Mouse (Mus musculus): ENCODE results near the gene Snx30. TPM values are rescaled to one million over a fixed set of nuclear protein-coding genes. Genes with fewer than 3 reads are reported as not detected.

Snx30 gene
- polyA plus RNA-seq, 1 experiment = 12.1 TPM

- Histone ChIP-seq H3K4me1 (peaks cover 99% of the 10 kb centered on the region), H3K27me3 (replicated peaks) (no peaks in the 10 kb centered on the region), H3K9me3 (no peaks in the 10 kb centered on the region), H3K36me3 (replicated peaks; ENCODE audit: low read length) (peaks cover 62% of the 10 kb centered on the region), H3K4me3 (replicated peaks) (peak overlapping the region; percentile 88)
- peak; percentile 87; the same call in 2 of the 3 replicates for TF ChIP-seq GATA1 (IDR thresholded peaks at IDR 0.05; ENCODE audit: borderline replicate concordance, low read length)
- TF ChIP-seq FLI1 (IDR thresholded peaks at IDR 0.05; ENCODE audit: low read length) = no peak
Observed at GRCm38 (mm10) chr4:59844460-59845244, 39.0 kb downstream of the Snx30 start.

DNA sequence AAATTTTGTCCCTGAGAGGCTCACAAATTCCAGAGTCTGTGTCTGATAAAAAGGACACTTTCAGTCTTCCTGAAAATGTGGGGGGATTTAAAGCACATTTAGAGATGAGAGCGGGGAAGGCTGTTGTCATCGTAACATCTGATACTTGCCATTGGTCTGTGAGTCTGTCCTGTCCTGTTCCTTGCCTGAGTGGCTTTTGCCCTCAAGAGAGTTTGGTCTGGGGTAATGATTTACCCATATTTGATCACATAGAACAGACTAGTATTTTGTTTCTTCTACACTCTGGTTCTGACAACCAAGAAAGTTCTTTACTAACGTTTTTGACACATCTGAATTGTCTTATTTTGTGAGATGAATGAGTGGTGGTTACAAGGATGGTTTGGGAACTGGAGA is 39.6 kb downstream of the Snx30 start:
- no peak for TF ChIP-seq GATA1 (IDR thresholded peaks at IDR 0.05; ENCODE audit: borderline replicate concordance, low read length)
- no peak for TF ChIP-seq FLI1 (IDR thresholded peaks at IDR 0.05; ENCODE audit: low read length)
- Histone ChIP-seq H3K9me3 (no peaks in the 10 kb centered on the region), H3K4me1 (peaks cover 100% of the 10 kb centered on the region), H3K4me3 (replicated peaks) (peak overlapping the region; percentile 88), H3K27me3 (replicated peaks) (no peaks in the 10 kb centered on the region), H3K36me3 (replicated peaks; ENCODE audit: low read length) (peaks cover 61% of the 10 kb centered on the region)

DNA sequence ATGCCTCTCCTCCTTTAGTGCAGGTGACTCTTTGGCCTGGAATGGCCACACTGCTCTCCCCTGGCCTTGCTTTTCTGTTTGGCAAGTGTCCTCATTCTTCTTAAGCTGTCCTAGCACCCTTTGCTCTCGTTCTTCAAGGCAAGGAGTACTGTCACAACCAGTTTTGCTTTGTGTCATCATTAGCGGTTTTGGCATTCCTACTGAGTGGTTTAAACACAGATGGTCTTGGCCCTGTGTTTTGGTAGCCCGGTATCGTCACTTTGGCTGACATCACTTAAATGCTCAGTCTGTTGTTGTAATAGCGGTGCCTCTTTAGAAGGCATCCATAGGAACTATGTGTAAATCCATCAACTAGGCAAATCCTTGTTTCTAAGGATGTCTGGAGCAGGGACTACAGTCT is 41.8 kb downstream of the Snx30 start:
- Histone ChIP-seq H3K4me1 (peaks cover 99% of the 10 kb centered on the region), H3K9me3 (peaks cover 6% of the 10 kb centered on the region), H3K27me3 (replicated peaks) (no peaks in the 10 kb centered on the region), H3K36me3 (replicated peaks; ENCODE audit: low read length) (peaks cover 59% of the 10 kb centered on the region), H3K4me3 (replicated peaks) (peak overlapping the region; percentile 7)
- TF ChIP-seq GATA1 (IDR thresholded peaks at IDR 0.05; ENCODE audit: borderline replicate concordance, low read length) = no peak
- TF ChIP-seq FLI1 (IDR thresholded peaks at IDR 0.05; ENCODE audit: low read length) = no peak

DNA sequence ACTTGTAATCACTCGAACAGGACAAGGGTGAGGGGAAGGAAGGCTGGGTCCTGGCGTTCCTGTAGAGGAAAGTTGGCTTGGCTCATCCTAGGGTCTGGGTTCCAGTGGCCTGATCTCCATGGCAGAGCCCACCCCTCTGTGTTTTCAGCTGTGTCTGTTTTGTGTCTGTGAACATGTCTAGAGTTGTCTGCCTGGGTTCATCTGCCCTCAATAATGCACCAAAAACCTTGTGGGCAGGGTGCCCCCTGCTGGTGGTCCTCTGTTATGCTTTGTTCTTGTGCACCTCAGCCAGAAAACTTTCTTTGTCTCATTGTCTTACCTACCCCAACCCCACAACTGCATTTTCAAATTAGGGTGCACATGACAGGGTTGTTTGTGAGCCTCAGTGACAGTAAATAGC is 44.5 kb downstream of the Snx30 start:
- Histone ChIP-seq H3K4me1 (peaks cover 99% of the 10 kb centered on the region), H3K4me3 (replicated peaks) (peak overlapping the region; percentile 67)
- TF ChIP-seq GATA1 (IDR thresholded peaks at IDR 0.05; ENCODE audit: borderline replicate concordance, low read length) = no peak
- TF ChIP-seq FLI1 (IDR thresholded peaks at IDR 0.05; ENCODE audit: low read length) = no peak

GRCm38 (mm10) chr4:59850886-59851623 is 45.4 kb downstream of the Snx30 start:
- no peak for TF ChIP-seq GATA1 (IDR thresholded peaks at IDR 0.05; ENCODE audit: borderline replicate concordance, low read length)
- TF ChIP-seq FLI1 (IDR thresholded peaks at IDR 0.05; ENCODE audit: low read length) = no peak
- H3K36me3 ChIP-seq (replicated peaks; ENCODE audit: low read length) = peaks cover 69% of the 10 kb centered on the region
- H3K9me3 ChIP-seq = peaks cover 6% of the 10 kb centered on the region
- H3K4me3 ChIP-seq (replicated peaks) = no peak overlapping the region
- H3K27me3 ChIP-seq (replicated peaks) = no peaks in the 10 kb centered on the region
- H3K4me1 ChIP-seq = peaks cover 99% of the 10 kb centered on the region

More for the DNA sequence above, 44.5 kb downstream of the Snx30 start:
- Histone ChIP-seq H3K27me3 (replicated peaks) (no peaks in the 10 kb centered on the region), H3K9me3 (peaks cover 6% of the 10 kb centered on the region), H3K36me3 (replicated peaks; ENCODE audit: low read length) (peaks cover 63% of the 10 kb centered on the region)

DNA sequence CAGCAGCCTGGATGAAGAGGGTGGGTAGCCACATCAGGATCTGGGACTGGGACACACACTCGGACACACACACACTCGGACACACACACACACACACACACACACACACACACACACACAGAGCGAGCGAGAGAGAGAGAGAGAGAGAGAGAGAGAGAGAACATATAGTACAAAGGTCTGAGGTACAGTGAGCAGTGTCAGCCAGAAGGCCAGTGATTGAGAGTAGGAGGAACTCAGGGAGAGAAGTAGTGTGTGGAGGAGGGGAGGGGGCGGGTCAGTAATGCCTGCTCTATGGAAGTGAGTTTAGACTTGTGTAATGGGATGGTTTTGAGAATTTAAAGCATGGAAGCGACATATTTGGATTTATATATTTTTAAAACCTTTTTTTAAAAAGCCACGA is 47.5 kb downstream of the Snx30 start:
- Histone ChIP-seq H3K36me3 (replicated peaks; ENCODE audit: low read length) (peaks cover 70% of the 10 kb centered on the region), H3K9me3 (peaks cover 6% of the 10 kb centered on the region)
- TF ChIP-seq FLI1 (IDR thresholded peaks at IDR 0.05; ENCODE audit: low read length) (no peak), GATA1 (IDR thresholded peaks at IDR 0.05; ENCODE audit: borderline replicate concordance, low read length) (no peak)

GRCm38 (mm10) chr4:59859693-59860425 is 54.2 kb downstream of the Snx30 start:
- Histone ChIP-seq H3K4me1 (peaks cover 94% of the 10 kb centered on the region), H3K36me3 (replicated peaks; ENCODE audit: low read length) (peaks cover 81% of the 10 kb centered on the region), H3K4me3 (replicated peaks) (no peak overlapping the region), H3K9me3 (no peaks in the 10 kb centered on the region), H3K27me3 (replicated peaks) (no peaks in the 10 kb centered on the region)
- TF ChIP-seq FLI1 (IDR thresholded peaks at IDR 0.05; ENCODE audit: low read length) = no peak

More for the DNA sequence above, 47.5 kb downstream of the Snx30 start:
- peaks cover 97% of the 10 kb centered on the region for H3K4me1 ChIP-seq
- no peaks in the 10 kb centered on the region for H3K27me3 ChIP-seq (replicated peaks)
- H3K4me3 ChIP-seq (replicated peaks) = no peak overlapping the region

- H3K36me3 ChIP-seq (replicated peaks; ENCODE audit: low read length) = peaks cover 81% of the 10 kb centered on the region
- no peaks in the 10 kb centered on the region for H3K9me3 ChIP-seq
- H3K4me1 ChIP-seq = peaks cover 94% of the 10 kb centered on the region
- no peak overlapping the region for H3K4me3 ChIP-seq (replicated peaks)
- H3K27me3 ChIP-seq (replicated peaks) = no peaks in the 10 kb centered on the region
- TF ChIP-seq FLI1 (IDR thresholded peaks at IDR 0.05; ENCODE audit: low read length) (no peak), GATA1 (IDR thresholded peaks at IDR 0.05; ENCODE audit: borderline replicate concordance, low read length) (no peak)
Observed at GRCm38 (mm10) chr4:59860431-59860830, 54.8 kb downstream of the Snx30 start.

- peaks cover 76% of the 10 kb centered on the region for H3K36me3 ChIP-seq (replicated peaks; ENCODE audit: low read length)
- TF ChIP-seq FLI1 (IDR thresholded peaks at IDR 0.05; ENCODE audit: low read length) (no peak), GATA1 (IDR thresholded peaks at IDR 0.05; ENCODE audit: borderline replicate concordance, low read length) (no peak)
- H3K9me3 ChIP-seq = no peaks in the 10 kb centered on the region
- peak overlapping the region; percentile 73 for H3K4me3 ChIP-seq (replicated peaks)
- no peaks in the 10 kb centered on the region for H3K27me3 ChIP-seq (replicated peaks)
- H3K4me1 ChIP-seq = peaks cover 94% of the 10 kb centered on the region
Observed at GRCm38 (mm10) chr4:59861871-59862270, 56.2 kb downstream of the Snx30 start.
